8 mouse cellular contexts compared by ENCODE assay signal in the genomic region with DNA sequence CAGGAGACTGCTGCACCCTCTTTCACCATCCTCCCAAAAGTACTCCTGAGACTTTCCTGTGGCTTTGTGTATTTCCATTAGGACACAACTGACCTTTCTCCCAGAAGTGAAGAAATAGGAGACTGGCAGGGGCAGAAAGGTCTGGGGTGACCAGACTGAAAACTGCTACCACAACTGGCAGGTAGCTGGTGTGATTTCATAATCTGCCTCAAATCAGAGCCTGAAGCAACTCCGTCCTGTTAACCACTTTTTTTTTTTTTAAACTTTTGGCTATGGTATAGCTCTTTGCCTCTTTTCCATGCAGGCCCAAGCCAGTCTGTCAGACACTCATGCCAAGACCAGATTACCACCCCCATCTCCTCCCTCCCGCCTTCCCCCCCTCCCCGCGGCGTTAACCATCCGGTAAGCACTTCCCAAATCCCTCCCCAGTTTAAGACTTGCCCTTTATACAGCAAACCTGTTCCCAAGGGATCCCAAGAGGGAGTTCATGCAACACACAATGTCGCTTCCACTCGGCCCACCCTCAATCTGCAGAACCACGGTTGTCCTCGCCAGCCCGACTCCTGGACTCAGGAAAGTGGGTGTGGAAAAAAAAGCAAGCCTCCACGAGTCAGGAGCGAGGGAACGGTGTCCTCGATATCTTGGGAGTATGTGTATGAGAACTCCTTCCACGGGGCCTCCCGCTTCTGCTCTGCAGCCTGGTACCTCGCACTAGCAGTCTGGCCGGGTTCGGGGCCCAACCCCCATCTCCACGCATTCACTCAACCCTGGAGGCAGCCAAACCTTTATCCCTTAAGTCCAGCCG. TPM values are rescaled to one million over a fixed set of nuclear protein-coding genes. Genes with fewer than 3 reads are reported as not detected.
A peak's percentile ranks its signal among the peaks of the same experiment; 100 is the strongest.
DNase-seq lines count a peak whose midpoint lies in the region; ATAC-seq and TF ChIP-seq lines count a peak whose summit lies in the region.

No protein-coding gene starts in this region.

- peak; percentile 47 for ATAC-seq in hindbrain, embryonic 15.5 days (ENCODE audit: low FRiP score, low read depth)
- ATAC-seq in liver, embryonic 12.5 days: no peak; the same call in 1 of the 2 replicates

- intact Hi-C loops in gastrocnemius, adult 2 months (cut with DNase I): loop anchor here (5.0 kb wide), 1 partner anchor 34 kb away; the partner anchor contains the start of gene Zpbp2

- peak overlapping the region; percentile 94 for H3K9ac ChIP-seq in ES-E14 (ENCODE audit: insufficient read depth, low read depth, low read length, poor library complexity, severe bottlenecking)
- H3K9ac ChIP-seq in hindbrain, embryonic 15.5 days: peak overlapping the region; percentile 88
- H3K9ac ChIP-seq in liver, embryonic 12.5 days: peak overlapping the region; percentile 95

- H3K27me3 ChIP-seq in forebrain, embryonic 10.5 days (ENCODE audit: poor library complexity, severe bottlenecking): peaks cover 8% of the 10 kb centered on the region; the same call in 1 of the 2 replicates
- H3K27me3 ChIP-seq in hindbrain, embryonic 15.5 days: 0 out of 2 replicates have a peak, but pooled peaks cover under 1% of the 10 kb centered on the region
- H3K27me3 ChIP-seq in liver, embryonic 12.5 days (replicated peaks): 0 out of 2 replicates have a peak, but pooled peaks cover under 1% of the 10 kb centered on the region

- peaks cover 15% of the 10 kb centered on the region for H3K36me3 ChIP-seq in ES-E14 (ENCODE audit: control insufficient read depth, insufficient read depth, low read length, poor library complexity, severe bottlenecking)
- H3K36me3 ChIP-seq in forebrain, embryonic 10.5 days (replicated peaks): peaks cover 29% of the 10 kb centered on the region
- peaks cover 16% of the 10 kb centered on the region for H3K36me3 ChIP-seq in hindbrain, embryonic 15.5 days
- peaks cover 32% of the 10 kb centered on the region for H3K36me3 ChIP-seq in liver, embryonic 12.5 days

- H3K4me3 ChIP-seq in gastrocnemius, adult 2 months: peak overlapping the region; percentile 82
- peak overlapping the region; percentile 97 for H3K4me3 ChIP-seq in ES-E14 (ENCODE audit: insufficient read depth in 1 of 2, low read depth in 1 of 2, low read length in 2 of 2, poor library complexity in 1 of 2, severe bottlenecking in 1 of 2)
- peak overlapping the region; percentile 92 for H3K4me3 ChIP-seq in forebrain, embryonic 10.5 days
- peak overlapping the region; percentile 99 for H3K4me3 ChIP-seq in hindbrain, embryonic 15.5 days
- peak overlapping the region; percentile 97 for H3K4me3 ChIP-seq in liver, embryonic 12.5 days

- peak; percentile 30 for DNase-seq in gastrocnemius, adult 2 months
- DNase-seq in gastrocnemius, postnatal 25 days: no peak
- no peak for DNase-seq in ES-E14 (ENCODE audit: low read depth, low spot score)
- DNase-seq in forebrain, embryonic 10.5 days (ENCODE audit: extremely low spot score, low spot score): peak; percentile 35
- DNase-seq in testis, postnatal 10 days (ENCODE audit: low spot score): peak; percentile 70
- DNase-seq in embryo, embryonic 10.5 days (ENCODE audit: low spot score): no peak

- H3K9me3 ChIP-seq in ES-E14 (ENCODE audit: control insufficient read depth, insufficient read depth, low read depth, low read length): no peaks in the 10 kb centered on the region
- no peaks in the 10 kb centered on the region for H3K9me3 ChIP-seq in forebrain, embryonic 10.5 days
- H3K9me3 ChIP-seq in hindbrain, embryonic 15.5 days: no peaks in the 10 kb centered on the region
- no peaks in the 10 kb centered on the region for H3K9me3 ChIP-seq in liver, embryonic 12.5 days (replicated peaks)

- 2% methylated on average over 22 of the region's 22 CpGs for WGBS in forebrain, embryonic 10.5 days
- WGBS in hindbrain, embryonic 15.5 days: 2% methylated on average over 22 of the region's 22 CpGs
- WGBS in liver, embryonic 12.5 days (ENCODE audit: insufficient replicate concordance): 1% methylated on average over 22 of the region's 22 CpGs

- H3K4me1 ChIP-seq in ES-E14 (ENCODE audit: control insufficient read depth in 2 of 2, insufficient read depth in 2 of 2, low read length in 2 of 2, poor library complexity in 1 of 2): peaks cover 0 to 25% of the 10 kb centered on the region in 2 experiments; a peak in 3 of 4 replicates
- peaks cover 53% of the 10 kb centered on the region for H3K4me1 ChIP-seq in forebrain, embryonic 10.5 days
- peaks cover 40% of the 10 kb centered on the region for H3K4me1 ChIP-seq in hindbrain, embryonic 15.5 days (replicated peaks)
- H3K4me1 ChIP-seq in liver, embryonic 12.5 days: peaks cover 81% of the 10 kb centered on the region

- in situ Hi-C loops in ES-E14 (cut with MboI; ENCODE audit: low sequenced_read_pairs in 2 of 2, unreplicated experiment in 2 of 2): no loop called here

- no peak for TF ChIP-seq CTCF in gastrocnemius, adult 2 months (IDR thresholded peaks at IDR 0.05)

- H3K27ac ChIP-seq in gastrocnemius, adult 2 months: peak overlapping the region; percentile 94
- no peak overlapping the region for H3K27ac ChIP-seq in ES-E14 (ENCODE audit: insufficient read depth, low read depth, low read length, poor library complexity, severe bottlenecking)
- peak overlapping the region; percentile 91 for H3K27ac ChIP-seq in forebrain, embryonic 10.5 days
- H3K27ac ChIP-seq in hindbrain, embryonic 15.5 days (replicated peaks): peak overlapping the region; percentile 90
- peak overlapping the region; percentile 99 for H3K27ac ChIP-seq in liver, embryonic 12.5 days

- H3K4me2 ChIP-seq in hindbrain, embryonic 15.5 days: peak overlapping the region; percentile 94
- peak overlapping the region; percentile 96 for H3K4me2 ChIP-seq in liver, embryonic 12.5 days

TF ChIP-seq in ES-E14, 5 proteins besides CTCF, POLR2A, EP300 and RAD21:
- TF ChIP-seq CHD2 (IDR thresholded peaks at IDR 0.05; ENCODE audit: low read depth, low read length) (no peak), MAFK (IDR thresholded peaks at IDR 0.05; ENCODE audit: insufficient read depth, low read depth, low read length) (no peak), HCFC1 (IDR thresholded peaks at IDR 0.05; ENCODE audit: borderline replicate concordance, insufficient read depth, low read length) (no peak), ZNF384 (IDR thresholded peaks at IDR 0.05; ENCODE audit: low read depth, low read length) (no peak), ZC3H11A (IDR thresholded peaks at IDR 0.05; ENCODE audit: borderline replicate concordance, low read depth, low read length) (no peak)

RNA-seq across cellular contexts. Expression of gene Ormdl3, which starts 0.9 kb away (rescaled TPM):
- total RNA-seq in gastrocnemius, adult 2 months (2021): 10 to 100 TPM; 24.5 to 25.7 TPM
- 10 to 100 TPM; 19.9 to 28.2 TPM for total RNA-seq in gastrocnemius, postnatal 25 days (2021)
- total RNA-seq in ES-E14 (2012; rRNA removed): 45.4 and 55.3 TPM in 2 replicates
- 62.8 and 65.6 TPM in 2 replicates for polyA plus RNA-seq in forebrain, embryonic 10.5 days (2016; fragmentation: Nextera tagmentation; extraction: Ambion mirVana)
- 103 and 108 TPM in 2 replicates for polyA plus RNA-seq in hindbrain, embryonic 15.5 days (2015; fragmentation: Nextera tagmentation; extraction: Ambion mirVana)
- 44.2 and 44.3 TPM in 2 replicates for polyA plus RNA-seq in liver, embryonic 12.5 days (2016; fragmentation: Nextera tagmentation; extraction: Ambion mirVana)

RNA-seq across cellular contexts. Expression of gene Lrrc3c, which starts 11.8 kb away (rescaled TPM):
- not detected for total RNA-seq in gastrocnemius, adult 2 months (2021)
- not detected for total RNA-seq in gastrocnemius, postnatal 25 days (2021)
- total RNA-seq in ES-E14 (2012; rRNA removed): not detected in 2 replicates
- polyA plus RNA-seq in forebrain, embryonic 10.5 days (2016; fragmentation: Nextera tagmentation; extraction: Ambion mirVana): not detected in 2 replicates
- not detected in 2 replicates for polyA plus RNA-seq in hindbrain, embryonic 15.5 days (2015; fragmentation: Nextera tagmentation; extraction: Ambion mirVana)
- polyA plus RNA-seq in liver, embryonic 12.5 days (2016; fragmentation: Nextera tagmentation; extraction: Ambion mirVana): not detected in 2 replicates

RNA-seq across cellular contexts. Expression of gene Zpbp2, which starts 35.4 kb away (rescaled TPM):
- total RNA-seq in gastrocnemius, adult 2 months (2021): not detected
- total RNA-seq in gastrocnemius, postnatal 25 days (2021): not detected
- total RNA-seq in ES-E14 (2012; rRNA removed): 0.22 and 0.63 TPM in 2 replicates
- 0.26 and 0.66 TPM in 2 replicates for polyA plus RNA-seq in forebrain, embryonic 10.5 days (2016; fragmentation: Nextera tagmentation; extraction: Ambion mirVana)
- 0.13 and 0.25 TPM in 2 replicates for polyA plus RNA-seq in hindbrain, embryonic 15.5 days (2015; fragmentation: Nextera tagmentation; extraction: Ambion mirVana)
- polyA plus RNA-seq in liver, embryonic 12.5 days (2016; fragmentation: Nextera tagmentation; extraction: Ambion mirVana): 0.46 and 0.55 TPM in 2 replicates

RNA-seq across cellular contexts. Expression of gene Gm12355, which starts 39.2 kb away (rescaled TPM):
- total RNA-seq in gastrocnemius, adult 2 months (2021): 1 to 10 TPM; 4.6 to 5.6 TPM
- 1 to 10 TPM; 3.1 to 6.4 TPM for total RNA-seq in gastrocnemius, postnatal 25 days (2021)
- total RNA-seq in ES-E14 (2012; rRNA removed): 2.2 and 2.9 TPM in 2 replicates
- polyA plus RNA-seq in forebrain, embryonic 10.5 days (2016; fragmentation: Nextera tagmentation; extraction: Ambion mirVana): 1.4 and 1.5 TPM in 2 replicates
- polyA plus RNA-seq in hindbrain, embryonic 15.5 days (2015; fragmentation: Nextera tagmentation; extraction: Ambion mirVana): 0.48 and 0.54 TPM in 2 replicates
- 0.87 and 0.96 TPM in 2 replicates for polyA plus RNA-seq in liver, embryonic 12.5 days (2016; fragmentation: Nextera tagmentation; extraction: Ambion mirVana)

RNA-seq across cellular contexts. Expression of gene Gsdma3, which starts 39.9 kb away (rescaled TPM):
- 10 to 100 TPM; 17.7 to 28.8 TPM for total RNA-seq in gastrocnemius, adult 2 months (2021)
- total RNA-seq in gastrocnemius, postnatal 25 days (2021): 1 to 10 TPM; 1.3 to 2.4 TPM
- total RNA-seq in ES-E14 (2012; rRNA removed): not detected in 2 replicates
- polyA plus RNA-seq in forebrain, embryonic 10.5 days (2016; fragmentation: Nextera tagmentation; extraction: Ambion mirVana): not detected in 2 replicates
- polyA plus RNA-seq in hindbrain, embryonic 15.5 days (2015; fragmentation: Nextera tagmentation; extraction: Ambion mirVana): not detected in 2 replicates
- not detected in 2 replicates for polyA plus RNA-seq in liver, embryonic 12.5 days (2016; fragmentation: Nextera tagmentation; extraction: Ambion mirVana)

Comparison
In these comparisons a context has a peak if more than half of its experiments do, and no peak if none do; other contexts are left out.
1. DNase-seq: peak in gastrocnemius, adult 2 months (single experiment), forebrain, embryonic 10.5 days (single experiment) and testis, postnatal 10 days (single experiment); none in gastrocnemius, postnatal 25 days (single experiment), ES-E14 (single experiment) and embryo, embryonic 10.5 days (single experiment).
2. Peak in every context shown above with its lines, with median percentiles within 50 percentile points of each other: H3K4me3 ChIP-seq and H3K9ac ChIP-seq.